Mouse (Mus musculus) limb, embryonic 15.5 days (tissue): Measurements from ENCODE around the gene Asic2. TPM values are rescaled to one million over a fixed set of nuclear protein-coding genes. Genes with fewer than 3 reads are reported as not detected.

Experiments used
- ATAC-seq: fragments of 200-750 bp; cut with Nextera tagmentation; 2 replicates; pipeline ENCODE4 v1.8.0; 2017; ENCODE audit warnings: low read depth, moderate TSS enrichment; ENCODE audit not compliant: insufficient number of reproducible peaks, low FRiP score, low TSS enrichment
- H3K27ac ChIP-seq: fragments of 300-500 bp; sonication (generic); 2 replicates; pipeline ENCODE4 v1.5.1; 2015; ENCODE audit warnings: moderate library complexity, mild to moderate bottlenecking, inconsistent platforms
- H3K27me3 ChIP-seq: fragments of 300-500 bp; sonication (generic); 2 replicates; pipeline ENCODE4 v1.6.1; 2015; ENCODE audit warnings: inconsistent platforms
- H3K36me3 ChIP-seq: fragments of 300-500 bp; sonication (generic); 2 replicates; pipeline ENCODE4 v1.6.1; 2015; ENCODE audit warnings: inconsistent platforms
- H3K4me1 ChIP-seq: fragments of 300-500 bp; sonication (generic); 2 replicates; pipeline ENCODE4 v1.6.1; 2015; ENCODE audit warnings: inconsistent platforms
- H3K4me2 ChIP-seq: fragments of 300-500 bp; sonication (generic); 2 replicates; pipeline ENCODE4 v1.6.1; 2015; ENCODE audit warnings: mild to moderate bottlenecking, inconsistent platforms
- H3K4me3 ChIP-seq: fragments of 300-500 bp; sonication (generic); 2 replicates; pipeline ENCODE4 v1.5.1; 2015; ENCODE audit warnings: mild to moderate bottlenecking, inconsistent platforms
- H3K9ac ChIP-seq: fragments of 300-500 bp; sonication (generic); 2 replicates; pipeline ENCODE4 v1.6.1; 2015; ENCODE audit warnings: inconsistent platforms
- H3K9me3 ChIP-seq: fragments of 300-500 bp; sonication (generic); 2 replicates; pipeline ENCODE4 v1.6.1; 2016; ENCODE audit warnings: inconsistent platforms
- WGBS: fragments of 180-500 bp; shearing (Covaris S2); methylation state at CpG from one replicate; pipeline ENCODE4 v1.1.7; 2015; 5-methylcytosine and 5-hydroxymethylcytosine counted together
- polyA plus RNA-seq: library from polyadenylated mRNA; unstranded; fragments of >200 nt; fragmentation: Nextera tagmentation; extraction: Ambion mirVana; gene quantifications from 2 replicates; pipeline ENCODE4 v1.2.1, GENCODE M21; 2015

Asic2 gene
- polyA plus RNA-seq, 1 experiment from 2014 or later = 0.51 TPM

DNA sequence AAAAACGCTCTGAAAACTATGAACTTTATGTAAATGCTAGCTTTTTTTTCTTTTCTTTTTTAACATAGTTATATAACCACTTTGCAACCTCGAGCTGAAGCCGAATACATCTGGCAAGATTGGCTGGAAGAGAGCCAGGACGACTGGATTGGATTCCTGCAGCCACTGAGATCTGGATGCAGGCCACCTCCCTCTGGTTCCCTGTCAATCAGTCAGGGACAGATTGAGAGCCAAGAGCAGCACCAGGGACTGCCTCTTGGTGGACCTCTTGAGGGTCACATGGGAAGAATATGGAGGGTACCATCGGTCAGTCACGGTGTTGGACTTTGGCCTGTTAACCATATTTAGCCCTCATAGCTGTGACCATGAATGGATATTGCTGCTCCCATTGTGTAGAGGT lies 994.3 kb downstream of the Asic2 start:
- Histone ChIP-seq H3K4me3 (no peak overlapping the region), H3K4me2 (no peak overlapping the region), H3K4me1 (0 out of 2 replicates have a peak, but pooled peaks cover 2% of the 10 kb centered on the region), H3K9me3 (no peaks in the 10 kb centered on the region), H3K27me3 (no peaks in the 10 kb centered on the region), H3K9ac (no peak overlapping the region), H3K27ac (no peak overlapping the region), H3K36me3 (no peaks in the 10 kb centered on the region)
- WGBS = 52% methylated on average over 6 of the region's 6 CpGs
- no peak for ATAC-seq

- no peak overlapping the region for H3K27ac ChIP-seq
- no peaks in the 10 kb centered on the region for H3K9me3 ChIP-seq
- H3K36me3 ChIP-seq = no peaks in the 10 kb centered on the region
- ATAC-seq = no peak
- 0 out of 2 replicates have a peak, but pooled peaks cover 2% of the 10 kb centered on the region for H3K4me1 ChIP-seq
- no peaks in the 10 kb centered on the region for H3K27me3 ChIP-seq
- H3K4me2 ChIP-seq = no peak overlapping the region
- no peak overlapping the region for H3K9ac ChIP-seq
- H3K4me3 ChIP-seq = no peak overlapping the region
- whole genome bisulfite sequencing = 93% methylated on average over 8 of the region's 8 CpGs
Observed at GRCm38 (mm10) chr11:80973273-80973672, 995.0 kb downstream of the Asic2 start.

DNA sequence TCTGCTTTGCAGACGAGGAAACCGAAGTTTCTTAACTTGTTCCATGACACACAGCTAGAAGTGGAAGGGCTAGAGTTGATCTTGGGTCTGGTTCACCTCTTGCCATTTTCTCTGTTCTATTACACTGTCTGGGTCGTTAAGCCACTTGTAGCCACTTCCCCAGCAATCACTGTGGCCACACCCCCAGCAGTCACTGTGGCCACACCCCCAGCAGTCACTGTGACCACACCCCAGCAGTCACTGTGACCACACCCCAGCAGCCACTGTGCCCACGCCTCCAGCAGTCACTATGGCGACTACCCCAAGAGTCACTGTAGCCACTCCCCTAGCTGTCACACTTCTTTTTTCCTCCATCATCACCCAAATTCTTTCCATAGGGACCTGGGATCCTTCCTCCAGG lies 1000.7 kb downstream of the Asic2 start:
- ATAC-seq = no peak
- Histone ChIP-seq H3K9ac (no peak overlapping the region), H3K4me2 (no peak overlapping the region), H3K36me3 (no peaks in the 10 kb centered on the region), H3K9me3 (no peaks in the 10 kb centered on the region), H3K27ac (no peak overlapping the region), H3K4me3 (no peak overlapping the region), H3K4me1 (no peaks in the 10 kb centered on the region), H3K27me3 (0 out of 2 replicates have a peak, but pooled peaks cover 2% of the 10 kb centered on the region)
- 48% methylated on average over 5 of the region's 5 CpGs for WGBS

GRCm38 (mm10) chr11:80966040-80966439 lies 1002.2 kb downstream of the Asic2 start:
- Histone ChIP-seq H3K9ac (no peak overlapping the region), H3K4me1 (no peaks in the 10 kb centered on the region), H3K9me3 (no peaks in the 10 kb centered on the region), H3K27ac (no peak overlapping the region), H3K4me2 (no peak overlapping the region), H3K36me3 (no peaks in the 10 kb centered on the region), H3K27me3 (0 out of 2 replicates have a peak, but pooled peaks cover 2% of the 10 kb centered on the region), H3K4me3 (no peak overlapping the region)
- ATAC-seq = no peak
- 46% methylated on average over 3 of the region's 3 CpGs for WGBS

GRCm38 (mm10) chr11:80961326-80961725 lies 1006.9 kb downstream of the Asic2 start:
- H3K27ac ChIP-seq = no peak overlapping the region
- H3K4me2 ChIP-seq = no peak overlapping the region
- WGBS = 32% methylated on average over 1 of the region's 1 CpGs
- no peak for ATAC-seq
- no peak overlapping the region for H3K4me3 ChIP-seq
- no peaks in the 10 kb centered on the region for H3K4me1 ChIP-seq
- H3K9me3 ChIP-seq = no peaks in the 10 kb centered on the region
- no peak overlapping the region for H3K9ac ChIP-seq
- no peaks in the 10 kb centered on the region for H3K36me3 ChIP-seq
- H3K27me3 ChIP-seq = peaks cover 19% of the 10 kb centered on the region

DNA sequence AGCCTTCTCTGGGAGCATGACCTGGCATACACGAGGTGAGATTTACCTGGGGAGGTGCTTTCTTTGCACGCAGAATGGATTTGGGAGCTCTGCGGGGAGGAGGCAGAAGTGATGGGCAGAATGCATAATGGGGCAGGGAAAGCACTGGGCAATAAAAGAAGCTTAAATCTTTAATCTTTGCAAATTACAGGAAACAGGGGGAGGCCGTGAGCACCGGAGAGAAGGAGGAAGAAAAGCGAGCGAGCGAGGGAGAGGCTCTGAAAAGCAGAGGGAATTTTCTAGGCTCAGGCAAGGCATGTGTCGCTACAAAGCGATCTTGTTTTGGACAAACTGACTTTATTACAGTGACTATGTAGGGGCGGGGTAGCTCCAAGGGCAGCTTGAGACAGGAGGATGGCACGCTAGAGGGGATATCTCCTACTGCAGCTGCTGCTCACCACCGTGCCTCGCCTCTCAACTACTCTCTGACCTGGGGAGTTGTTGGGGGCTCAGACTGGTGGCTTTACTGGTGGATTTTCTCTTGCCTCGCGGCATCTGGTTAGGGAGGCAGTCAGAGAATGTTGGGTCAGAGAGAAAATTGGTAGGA lies 1010.1 kb downstream of the Asic2 start:
- Histone ChIP-seq H3K4me1 (no peaks in the 10 kb centered on the region), H3K4me2 (no peak overlapping the region), H3K9ac (no peak overlapping the region), H3K9me3 (no peaks in the 10 kb centered on the region), H3K36me3 (no peaks in the 10 kb centered on the region), H3K27ac (no peak overlapping the region), H3K4me3 (no peak overlapping the region), H3K27me3 (peaks cover 17% of the 10 kb centered on the region)
- ATAC-seq = no peak
- whole genome bisulfite sequencing = 5% methylated on average over 16 of the region's 16 CpGs

DNA sequence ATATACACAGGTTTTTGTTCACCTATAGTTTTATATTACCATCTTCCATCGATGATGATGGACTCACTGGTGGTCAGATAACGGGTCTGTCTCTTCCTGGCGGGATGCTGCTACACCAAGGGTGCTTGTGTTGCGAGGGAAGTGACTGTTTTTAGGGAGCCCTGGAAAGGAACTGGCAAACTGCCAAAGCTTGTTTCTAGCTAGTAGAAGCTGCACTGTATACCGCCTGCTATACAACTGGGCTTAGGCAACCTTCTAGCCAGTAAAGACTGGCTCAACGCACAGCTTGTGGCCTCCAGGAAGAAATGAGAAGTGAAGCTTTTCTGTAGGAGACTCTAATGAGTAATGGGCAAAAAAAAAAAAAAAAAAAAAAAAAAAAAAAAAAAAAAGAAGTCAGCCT lies 1012.3 kb downstream of the Asic2 start:
- H3K36me3 ChIP-seq = no peaks in the 10 kb centered on the region
- 55% methylated on average over 6 of the region's 6 CpGs for WGBS

GRCm38 (mm10) chr11:80954147-80954546 lies 1014.1 kb downstream of the Asic2 start:
- no peaks in the 10 kb centered on the region for H3K36me3 ChIP-seq
- 77% methylated on average over 8 of the region's 8 CpGs for WGBS
- ATAC-seq = no peak

More for the DNA sequence above, 1012.3 kb downstream of the Asic2 start:
- Histone ChIP-seq H3K4me3 (no peak overlapping the region), H3K9me3 (no peaks in the 10 kb centered on the region), H3K4me2 (no peak overlapping the region), H3K9ac (no peak overlapping the region), H3K27me3 (peaks cover 17% of the 10 kb centered on the region), H3K27ac (no peak overlapping the region), H3K4me1 (no peaks in the 10 kb centered on the region)
- ATAC-seq = no peak

GRCm38 (mm10) chr11:80949068-80949738 lies 1019.1 kb downstream of the Asic2 start:
- Histone ChIP-seq H3K36me3 (no peaks in the 10 kb centered on the region), H3K4me2 (no peak overlapping the region), H3K27ac (no peak overlapping the region), H3K4me1 (no peaks in the 10 kb centered on the region; the same call in 1 of the 2 replicates), H3K4me3 (no peak overlapping the region), H3K9ac (no peak overlapping the region), H3K9me3 (no peaks in the 10 kb centered on the region), H3K27me3 (no peaks in the 10 kb centered on the region)
- no peak for ATAC-seq
- 73% methylated on average over 11 of the region's 11 CpGs for WGBS

More at GRCm38 (mm10) chr11:80954147-80954546, 1014.1 kb downstream of the Asic2 start:
- Histone ChIP-seq H3K9me3 (no peaks in the 10 kb centered on the region), H3K4me1 (no peaks in the 10 kb centered on the region), H3K27me3 (peaks cover 17% of the 10 kb centered on the region), H3K4me2 (no peak overlapping the region), H3K27ac (no peak overlapping the region), H3K4me3 (no peak overlapping the region), H3K9ac (no peak overlapping the region)

GRCm38 (mm10) chr11:80948103-80948502 lies 1020.2 kb downstream of the Asic2 start:
- Histone ChIP-seq H3K27ac (no peak overlapping the region), H3K4me3 (no peak overlapping the region), H3K4me1 (no peaks in the 10 kb centered on the region; the same call in 1 of the 2 replicates), H3K9ac (no peak overlapping the region), H3K9me3 (no peaks in the 10 kb centered on the region), H3K27me3 (no peaks in the 10 kb centered on the region), H3K36me3 (no peaks in the 10 kb centered on the region), H3K4me2 (no peak overlapping the region)
- WGBS = 3% methylated on average over 2 of the region's 2 CpGs
- no peak for ATAC-seq

DNA sequence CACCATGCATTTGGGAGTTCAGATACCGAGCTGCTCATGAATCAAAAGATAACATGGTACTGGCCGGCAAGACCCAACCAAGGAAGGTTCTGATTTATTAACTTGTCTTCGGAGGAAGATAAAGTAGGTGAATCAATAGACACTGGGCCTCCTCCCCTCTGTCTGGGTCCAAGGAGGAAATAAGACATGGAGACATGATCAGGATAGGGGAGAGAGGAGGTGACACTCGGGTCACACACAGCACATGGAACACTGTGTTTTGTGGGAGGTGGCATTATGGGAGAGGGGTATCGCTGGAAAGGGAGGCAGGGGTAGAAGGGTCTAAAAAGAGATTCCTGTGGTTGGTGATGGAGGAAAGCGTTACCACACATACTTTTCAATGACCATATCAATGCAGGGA lies 1022.1 kb downstream of the Asic2 start:
- Histone ChIP-seq H3K27ac (no peak overlapping the region), H3K36me3 (no peaks in the 10 kb centered on the region), H3K27me3 (no peaks in the 10 kb centered on the region), H3K4me3 (no peak overlapping the region), H3K4me1 (no peaks in the 10 kb centered on the region; the same call in 1 of the 2 replicates), H3K9ac (no peak overlapping the region), H3K4me2 (no peak overlapping the region), H3K9me3 (no peaks in the 10 kb centered on the region)
- ATAC-seq = no peak
- WGBS = 85% methylated on average over 6 of the region's 6 CpGs

DNA sequence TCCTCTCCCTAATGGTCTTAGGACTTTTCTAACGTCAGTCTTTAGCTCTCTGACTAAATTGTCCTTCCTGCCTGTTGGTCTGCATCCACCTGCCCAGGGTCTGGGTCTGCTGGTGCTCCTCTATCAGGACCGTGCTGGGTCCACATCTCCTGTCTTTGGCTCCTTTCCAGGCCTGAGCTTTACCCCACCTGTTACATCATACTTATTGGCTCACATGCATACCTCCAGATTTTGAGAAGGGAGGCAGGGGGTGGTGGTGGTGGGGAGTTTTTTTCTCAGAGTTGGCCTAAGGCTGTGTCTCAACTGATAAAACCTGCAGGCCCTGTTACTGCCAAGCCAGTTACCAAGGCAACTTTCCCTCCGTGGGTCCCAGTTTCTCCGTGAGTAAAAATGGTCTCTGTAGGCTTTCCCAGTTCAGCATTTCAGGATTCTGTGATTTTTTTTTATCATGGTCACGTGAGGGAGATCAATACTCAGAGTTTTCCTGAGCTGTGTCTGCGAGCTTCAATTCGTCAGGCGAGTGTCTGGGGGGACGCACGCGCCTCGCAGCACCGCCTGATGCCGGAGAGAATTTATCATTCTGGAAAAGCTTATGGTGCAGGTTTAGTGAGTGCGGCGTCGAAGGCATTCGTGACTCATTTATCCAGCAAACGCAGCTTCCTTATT lies 1044.8 kb downstream of the Asic2 start:
- Histone ChIP-seq H3K4me1 (no peaks in the 10 kb centered on the region), H3K36me3 (no peaks in the 10 kb centered on the region), H3K9me3 (no peaks in the 10 kb centered on the region), H3K9ac (no peak overlapping the region), H3K4me3 (no peak overlapping the region), H3K27me3 (no peaks in the 10 kb centered on the region), H3K4me2 (no peak overlapping the region), H3K27ac (no peak overlapping the region)
- 80% methylated on average over 19 of the region's 19 CpGs for WGBS
- ATAC-seq = no peak
